Mouse (Mus musculus) liver, embryonic 12.5 days (tissue): ENCODE results near the gene Ubap2l. TPM values are rescaled to one million over a fixed set of nuclear protein-coding genes. Genes with fewer than 3 reads are reported as not detected.

Experiments
- ATAC-seq: fragments of 200-750 bp; cut with Nextera tagmentation; 2 replicates; pipeline ENCODE4 v1.8.0; 2017; ENCODE audit warnings: moderate number of reproducible peaks, mild to moderate bottlenecking, moderate library complexity
- H3K27ac ChIP-seq: fragments of 300-500 bp; sonication (generic); 2 replicates; pipeline ENCODE4 v1.5.1; 2016; ENCODE audit warnings: mild to moderate bottlenecking
- H3K27me3 ChIP-seq: fragments of 300-500 bp; sonication (generic); replicated peaks from 2 replicates; pipeline ENCODE4 v1.6.1; 2016; ENCODE audit warnings: mild to moderate bottlenecking, moderate library complexity
- H3K36me3 ChIP-seq: fragments of 300-500 bp; sonication (generic); 2 replicates; pipeline ENCODE4 v1.6.1; 2016; ENCODE audit warnings: mild to moderate bottlenecking, moderate library complexity
- H3K4me1 ChIP-seq: fragments of 300-500 bp; sonication (generic); 2 replicates; pipeline ENCODE4 v1.6.1; 2016
- H3K4me2 ChIP-seq: fragments of 300-500 bp; sonication (generic); 2 replicates; pipeline ENCODE4 v1.6.1; 2016; ENCODE audit warnings: mild to moderate bottlenecking, moderate library complexity
- H3K4me3 ChIP-seq: fragments of 300-500 bp; sonication (generic); 2 replicates; pipeline ENCODE4 v1.5.1; 2016; ENCODE audit warnings: mild to moderate bottlenecking, moderate library complexity
- H3K9ac ChIP-seq: fragments of 300-500 bp; sonication (generic); 2 replicates; pipeline ENCODE4 v1.6.1; 2016; ENCODE audit warnings: mild to moderate bottlenecking, moderate library complexity
- H3K9me3 ChIP-seq: fragments of 300-500 bp; sonication (generic); replicated peaks from 2 replicates; pipeline ENCODE4 v1.6.1; 2016; ENCODE audit warnings: mild to moderate bottlenecking, moderate library complexity
- WGBS: fragments of 180-500 bp; shearing (Covaris S2); methylation state at CpG from one replicate; pipeline ENCODE4 v1.1.7; 2016; ENCODE audit not compliant: insufficient replicate concordance; 5-methylcytosine and 5-hydroxymethylcytosine counted together
- polyA plus RNA-seq: library from polyadenylated mRNA; unstranded; fragments of >200 nt; fragmentation: Nextera tagmentation; extraction: Ambion mirVana; gene quantifications from 2 replicates; pipeline ENCODE4 v1.2.1, GENCODE M21; 2016

Gene Ubap2l
- polyA plus RNA-seq, 1 experiment from 2014 or later, result 111 TPM

DNA sequence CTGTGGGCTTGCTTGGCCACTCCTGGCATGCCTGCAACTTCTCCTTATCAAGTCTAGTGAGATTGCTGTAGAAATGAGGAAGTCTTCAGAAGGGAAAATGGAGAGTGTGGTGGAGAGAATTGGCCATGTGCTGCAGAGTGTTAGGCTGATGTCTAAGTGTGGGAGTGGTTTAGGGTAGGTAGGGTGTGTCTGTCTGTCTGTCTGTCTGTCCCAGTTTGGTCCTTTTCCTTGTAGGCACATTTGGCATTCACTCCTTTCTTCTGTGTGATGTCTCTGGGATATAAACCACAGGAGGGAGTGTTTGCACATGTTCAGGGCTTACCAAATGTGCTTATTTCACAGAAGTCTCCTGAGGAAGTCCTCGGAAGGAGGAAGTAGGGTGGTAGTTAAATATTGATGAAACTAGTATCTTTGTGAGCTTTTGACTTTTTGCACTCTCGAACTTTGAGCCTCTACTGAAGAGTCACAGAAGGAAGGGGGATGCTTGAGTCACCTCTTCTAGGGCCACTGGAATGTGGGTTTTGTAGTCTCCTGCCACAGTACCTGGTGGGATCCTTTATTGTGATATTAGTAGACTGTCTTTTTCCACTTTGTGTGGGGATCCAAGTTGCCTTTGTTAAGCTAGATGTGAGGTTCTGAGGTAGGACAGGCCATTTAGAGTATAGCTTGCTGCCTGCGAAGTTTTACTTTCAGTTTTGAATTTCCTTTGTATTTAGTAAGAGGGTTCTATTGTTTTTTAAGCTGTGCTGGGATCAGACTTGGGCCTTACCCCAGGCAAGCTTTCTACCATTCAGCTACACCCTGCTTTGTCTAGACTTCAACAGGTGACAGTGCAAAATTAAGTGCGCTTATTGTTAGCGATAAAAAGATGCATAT, 29.2 kb upstream of the Ubap2l start:
- Histone ChIP-seq H3K9ac (peak overlapping the region; percentile 49), H3K27me3 (no peaks in the 10 kb centered on the region), H3K27ac (peak overlapping the region; percentile 78), H3K4me1 (peaks cover 85% of the 10 kb centered on the region), H3K4me3 (peak overlapping the region; percentile 74), H3K4me2 (peak overlapping the region; percentile 94), H3K9me3 (no peaks in the 10 kb centered on the region), H3K36me3 (peaks cover 20% of the 10 kb centered on the region)
- ATAC-seq, result no peak
- WGBS, result 41% methylated on average over 5 of the region's 5 CpGs

DNA sequence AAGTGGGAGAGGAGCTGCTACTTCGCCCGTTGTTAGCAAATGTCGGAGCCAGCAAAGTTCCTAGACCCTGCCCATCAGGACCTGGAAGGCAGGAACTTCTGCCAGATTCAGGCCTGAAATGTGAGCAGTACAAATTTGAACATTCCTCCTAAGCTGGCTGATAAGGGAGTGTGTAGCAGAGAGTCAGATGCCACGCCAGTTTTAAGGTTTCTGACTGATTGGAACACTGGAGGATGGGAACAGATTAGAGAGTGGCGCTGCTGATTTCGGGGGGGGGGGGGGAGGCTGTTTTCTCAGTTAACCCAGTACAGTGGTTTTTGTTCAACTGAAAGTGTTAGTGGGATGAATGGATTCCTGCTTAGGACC, 28.1 kb upstream of the Ubap2l start:
- no peaks in the 10 kb centered on the region for H3K27me3 ChIP-seq
- peak overlapping the region; percentile 94 for H3K4me2 ChIP-seq
- H3K4me1 ChIP-seq, result peaks cover 76% of the 10 kb centered on the region
- H3K9me3 ChIP-seq, result no peaks in the 10 kb centered on the region
- H3K4me3 ChIP-seq, result peak overlapping the region; percentile 74
- peak overlapping the region; percentile 97 for H3K27ac ChIP-seq
- under 1% methylated on average over 6 of the region's 6 CpGs for WGBS
- peak overlapping the region; percentile 86 for H3K9ac ChIP-seq
- H3K36me3 ChIP-seq, result peaks cover 11% of the 10 kb centered on the region
- no peak; the same call in 1 of the 2 replicates for ATAC-seq

DNA sequence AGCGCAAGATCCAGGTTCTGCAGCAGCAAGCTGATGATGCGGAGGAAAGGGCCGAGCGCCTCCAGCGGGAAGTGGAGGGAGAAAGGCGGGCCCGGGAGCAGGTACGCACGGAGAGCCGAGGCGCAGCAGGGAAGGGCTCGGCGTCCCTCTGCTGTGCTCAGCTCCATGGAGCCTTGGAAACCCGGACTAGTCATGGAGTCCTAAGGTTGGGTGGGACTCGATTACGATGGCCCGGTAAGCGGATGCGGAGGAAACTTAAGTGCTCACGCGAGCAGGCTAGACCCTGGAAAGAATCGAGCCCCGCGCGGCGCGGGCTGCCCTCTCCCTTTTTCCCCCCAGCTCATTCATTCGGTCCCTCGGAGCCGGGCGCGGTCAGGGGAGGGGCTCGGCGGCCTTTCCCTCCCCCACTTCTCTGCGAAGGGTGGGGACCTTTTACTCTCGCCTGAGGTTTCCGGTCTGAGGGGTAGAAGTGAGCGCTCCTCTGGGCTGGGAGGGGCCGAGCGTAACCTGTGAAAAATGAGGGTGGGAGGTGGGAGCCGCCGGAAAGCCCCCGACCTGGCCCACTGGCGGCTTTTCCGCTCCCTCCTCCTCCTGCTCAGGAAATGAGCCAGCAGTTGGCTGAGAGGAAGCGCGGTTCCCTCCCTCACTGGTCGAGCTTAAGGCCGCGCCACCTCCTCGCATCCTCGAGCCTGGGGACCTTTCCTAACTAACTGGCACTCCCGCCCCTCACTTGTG, 27.5 kb upstream of the Ubap2l start:
- no peaks in the 10 kb centered on the region for H3K9me3 ChIP-seq
- H3K27me3 ChIP-seq, result no peaks in the 10 kb centered on the region
- peaks cover 11% of the 10 kb centered on the region for H3K36me3 ChIP-seq
- H3K27ac ChIP-seq, result peak overlapping the region; percentile 97
- under 1% methylated on average over 53 of the region's 53 CpGs for WGBS
- peak overlapping the region; percentile 74 for H3K4me3 ChIP-seq
- peak overlapping the region; percentile 86 for H3K9ac ChIP-seq
- H3K4me2 ChIP-seq, result peak overlapping the region; percentile 94
- peak; percentile 68 for ATAC-seq
- peaks cover 70% of the 10 kb centered on the region for H3K4me1 ChIP-seq

DNA sequence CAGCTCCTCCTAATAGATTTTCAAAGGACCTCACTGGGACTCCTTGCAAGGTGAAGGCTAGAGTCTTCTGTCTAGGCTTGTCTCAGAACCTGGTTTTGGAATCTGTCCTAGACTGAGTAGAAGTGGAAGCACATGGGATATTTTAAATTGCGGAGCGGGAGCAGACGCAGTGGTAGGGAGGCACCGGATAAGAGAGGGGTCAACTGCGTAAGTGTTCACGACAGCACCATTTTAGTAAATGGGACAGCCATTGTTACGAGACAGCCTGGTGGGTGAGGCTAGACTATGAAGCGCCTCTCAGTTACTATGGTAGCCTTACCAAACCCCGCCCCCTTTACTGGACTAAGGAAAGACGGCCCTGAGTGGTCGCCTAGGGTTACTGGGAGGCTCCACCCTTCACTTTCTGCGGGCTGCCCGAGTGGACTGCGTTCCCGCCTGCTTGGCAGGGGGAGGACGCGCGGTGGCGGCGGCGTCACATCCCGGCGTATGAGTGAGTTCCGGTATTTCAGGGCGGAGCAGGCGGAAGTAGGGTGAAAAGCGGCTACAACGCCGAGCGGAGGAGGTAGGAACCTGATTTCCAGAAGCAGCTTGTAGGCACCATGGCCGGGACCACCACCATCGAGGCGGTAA, 26.8 kb upstream of the Ubap2l start:
- H3K4me2 ChIP-seq, result peak overlapping the region; percentile 94
- peak; percentile 94 for ATAC-seq
- peak overlapping the region; percentile 97 for H3K27ac ChIP-seq
- H3K36me3 ChIP-seq, result peaks cover 8% of the 10 kb centered on the region
- H3K4me3 ChIP-seq, result peak overlapping the region; percentile 74
- H3K9ac ChIP-seq, result peak overlapping the region; percentile 86
- H3K4me1 ChIP-seq, result peaks cover 63% of the 10 kb centered on the region
- WGBS, result 2% methylated on average over 33 of the region's 33 CpGs
- no peaks in the 10 kb centered on the region for H3K27me3 ChIP-seq
- no peaks in the 10 kb centered on the region for H3K9me3 ChIP-seq

DNA sequence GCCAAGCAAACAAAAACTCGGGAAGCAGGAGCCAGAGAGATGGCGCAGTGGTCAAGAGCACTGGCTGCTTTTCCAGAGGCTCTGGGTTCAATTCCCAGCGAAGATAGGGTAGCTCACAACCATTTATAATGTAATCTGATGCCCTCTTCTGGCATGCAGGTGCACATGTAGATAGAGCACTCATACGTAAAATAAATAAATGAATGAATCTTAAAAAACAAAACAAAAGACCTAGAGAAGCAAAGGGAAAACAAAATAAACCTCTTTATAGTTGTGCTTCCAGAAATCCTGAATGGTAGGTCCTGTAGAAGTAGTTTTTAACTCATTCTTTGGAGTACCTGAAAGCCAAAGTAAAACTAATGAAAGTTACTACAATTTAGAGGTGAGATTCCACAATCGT, 25.8 kb upstream of the Ubap2l start:
- H3K27me3 ChIP-seq, result no peaks in the 10 kb centered on the region
- no peak overlapping the region for H3K9ac ChIP-seq
- H3K4me2 ChIP-seq, result peak overlapping the region; percentile 94; the same call in 1 of the 2 replicates
- no peak overlapping the region for H3K27ac ChIP-seq
- peaks cover 53% of the 10 kb centered on the region for H3K4me1 ChIP-seq
- ATAC-seq, result no peak
- peaks cover 7% of the 10 kb centered on the region for H3K36me3 ChIP-seq
- H3K9me3 ChIP-seq, result no peaks in the 10 kb centered on the region
- no peak overlapping the region for H3K4me3 ChIP-seq
- WGBS, result 43% methylated on average over 5 of the region's 5 CpGs

DNA sequence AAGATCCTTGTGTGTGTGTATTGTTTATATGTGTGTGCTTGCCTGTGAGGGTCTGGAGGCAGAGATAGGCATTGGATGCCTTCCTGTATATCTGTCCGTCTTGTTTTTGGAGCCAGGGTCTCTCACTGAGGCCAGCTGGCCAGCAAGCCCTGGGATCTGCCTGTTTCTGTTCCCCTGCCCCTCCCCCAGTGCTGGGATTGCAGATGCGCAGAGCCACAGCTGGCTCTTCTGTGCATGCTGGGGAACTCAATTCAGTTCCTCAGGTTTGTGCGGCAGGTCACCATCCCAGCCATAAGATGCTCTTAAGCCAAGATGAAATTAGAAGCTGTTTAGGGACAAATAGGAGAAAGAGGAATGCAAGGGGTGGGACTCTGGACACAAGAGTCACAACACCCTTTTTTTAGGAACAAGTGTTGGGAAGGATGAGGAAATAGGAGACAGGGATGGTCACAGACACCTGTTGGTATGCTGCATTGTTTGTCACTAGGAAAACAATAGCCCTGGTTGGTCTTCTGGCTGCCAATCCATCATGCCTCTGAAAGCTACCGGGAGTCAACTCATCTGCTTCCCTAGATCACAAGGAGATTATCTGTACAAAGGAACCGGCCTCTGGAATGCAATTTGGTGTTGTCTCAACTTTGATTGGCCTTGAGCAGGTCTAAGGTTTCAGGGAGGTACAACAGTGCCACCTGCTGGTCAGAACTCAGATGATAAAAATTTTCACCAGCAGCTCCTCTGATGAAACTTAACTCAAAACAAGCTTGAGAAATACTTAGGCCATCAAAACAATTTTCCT, 24.7 kb upstream of the Ubap2l start:
- no peak for ATAC-seq

DNA sequence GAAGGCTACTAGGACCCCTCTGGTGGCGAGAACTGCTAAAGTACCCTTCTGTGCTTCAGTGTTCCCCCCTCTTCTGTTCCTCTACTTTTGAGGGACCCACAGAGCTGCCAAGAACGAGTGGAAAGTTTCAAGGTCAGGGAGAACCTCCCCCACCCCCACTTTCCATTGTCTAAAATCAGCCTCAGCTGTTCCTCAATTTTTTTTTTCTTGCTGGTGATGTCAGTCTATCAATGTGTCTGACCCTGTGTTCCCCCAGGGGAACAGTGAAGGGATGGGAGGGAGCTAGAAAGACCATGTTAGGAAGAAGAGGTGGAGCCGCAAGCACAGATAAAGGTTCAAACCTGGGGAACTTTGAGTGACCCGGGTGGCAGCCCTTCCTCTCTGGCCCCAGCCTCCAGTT, 19.9 kb upstream of the Ubap2l start, which contains the start of gene Tpm3:
TSS of gene Tpm3 (plus strand) at position 356 of the 400 bp plus-strand sequence.
- Histone ChIP-seq H3K36me3 (no peaks in the 10 kb centered on the region), H3K27ac (no peak within 1 kb of the TSS), H3K27me3 (peaks cover 4% of the 10 kb centered on the region; the same call in 1 of the 2 replicates), H3K9me3 (no peaks in the 10 kb centered on the region), H3K9ac (no peak within 1 kb of the TSS), H3K4me3 (no peak within 1 kb of the TSS), H3K4me2 (no peak within 1 kb of the TSS), H3K4me1 (peaks cover 5% of the 10 kb centered on the region)
- ATAC-seq, result no peak
- 42% methylated on average over 4 of the region's 4 CpGs for WGBS

More for the DNA sequence above, 24.7 kb upstream of the Ubap2l start:
- peaks cover 4% of the 10 kb centered on the region; the same call in 1 of the 2 replicates for H3K27me3 ChIP-seq
- 0 out of 2 replicates have a peak, but pooled peaks cover 3% of the 10 kb centered on the region for H3K36me3 ChIP-seq
- H3K9ac ChIP-seq, result no peak overlapping the region
- peaks cover 42% of the 10 kb centered on the region for H3K4me1 ChIP-seq
- 20% methylated on average over 5 of the region's 5 CpGs for WGBS
- no peak overlapping the region for H3K27ac ChIP-seq
- H3K4me3 ChIP-seq, result no peak overlapping the region
- H3K4me2 ChIP-seq, result no peak overlapping the region
- no peaks in the 10 kb centered on the region for H3K9me3 ChIP-seq

DNA sequence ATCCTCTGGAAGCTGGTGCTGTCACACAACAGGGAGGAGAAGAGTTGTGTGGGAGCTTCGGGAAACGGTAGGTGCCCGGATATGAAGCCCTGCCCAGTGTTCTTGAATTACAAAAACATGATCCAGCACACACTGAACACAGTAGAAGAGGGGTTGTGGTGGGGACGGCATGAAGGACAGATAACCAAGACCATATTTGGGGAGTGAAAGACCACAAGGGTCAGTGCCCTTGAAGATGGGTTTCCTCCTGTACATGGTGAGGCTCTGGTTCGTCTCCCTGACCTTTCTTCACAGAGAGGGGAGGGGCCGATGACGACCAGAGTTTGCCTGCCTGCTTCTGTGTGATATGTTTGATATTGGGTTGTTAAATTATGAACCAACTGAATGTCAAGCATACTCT, 17.3 kb upstream of the Ubap2l start:
- H3K27ac ChIP-seq, result no peak overlapping the region
- WGBS, result 49% methylated on average over 7 of the region's 7 CpGs
- no peaks in the 10 kb centered on the region; the same call in 1 of the 2 replicates for H3K4me1 ChIP-seq
- no peaks in the 10 kb centered on the region for H3K9me3 ChIP-seq
- no peak overlapping the region for H3K9ac ChIP-seq
- no peak overlapping the region for H3K4me2 ChIP-seq
- no peak for ATAC-seq
- peaks cover 19% of the 10 kb centered on the region; the same call in 1 of the 2 replicates for H3K36me3 ChIP-seq
- H3K27me3 ChIP-seq, result peaks cover 4% of the 10 kb centered on the region; the same call in 1 of the 2 replicates
- no peak overlapping the region for H3K4me3 ChIP-seq

DNA sequence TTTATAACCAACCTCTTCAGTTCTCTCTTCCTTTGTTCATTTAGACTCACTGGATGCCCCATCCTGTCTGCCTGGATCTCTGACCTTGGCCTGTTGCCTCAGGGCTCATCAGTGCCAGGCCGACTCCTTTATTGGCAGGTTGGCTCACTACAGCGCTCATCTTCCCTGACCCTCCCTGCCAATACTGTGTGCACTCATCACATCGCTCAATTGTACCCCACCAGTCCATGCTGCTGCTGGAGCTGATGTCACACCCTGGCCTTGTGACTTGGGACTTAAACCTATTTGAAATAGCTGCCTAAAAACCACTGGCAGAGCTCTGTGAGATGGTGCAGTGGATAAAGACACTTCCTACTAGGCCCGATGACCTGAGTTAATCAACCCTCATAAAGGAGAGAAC, 15.4 kb upstream of the Ubap2l start:
- no peak overlapping the region for H3K4me2 ChIP-seq
- 79% methylated on average over 4 of the region's 4 CpGs for WGBS
- H3K4me3 ChIP-seq, result no peak overlapping the region
- H3K27ac ChIP-seq, result no peak overlapping the region
- peaks cover 31% of the 10 kb centered on the region for H3K36me3 ChIP-seq
- H3K27me3 ChIP-seq, result peaks cover 4% of the 10 kb centered on the region; the same call in 1 of the 2 replicates
- no peaks in the 10 kb centered on the region; the same call in 1 of the 2 replicates for H3K4me1 ChIP-seq
- ATAC-seq, result no peak
- no peak overlapping the region for H3K9ac ChIP-seq
- H3K9me3 ChIP-seq, result no peaks in the 10 kb centered on the region

DNA sequence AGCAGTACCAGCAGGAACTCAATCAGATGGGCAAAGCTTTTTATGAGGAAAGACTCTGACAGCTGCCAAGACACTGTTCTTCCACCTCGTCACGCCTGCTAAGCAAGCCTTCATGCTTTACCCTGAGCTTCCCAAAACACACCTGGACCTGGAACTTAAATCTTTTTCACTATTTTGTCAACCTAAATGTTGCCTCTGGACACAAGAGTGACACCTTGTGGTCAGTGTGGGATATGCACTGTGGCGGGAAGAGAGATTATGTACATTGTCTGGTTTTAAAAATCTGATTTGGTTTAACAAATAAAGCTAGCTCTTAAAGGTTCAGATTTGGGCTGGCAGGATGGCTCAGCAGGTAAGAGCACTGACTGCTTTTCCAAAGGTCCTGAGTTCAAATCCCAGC, 13.1 kb upstream of the Ubap2l start:
- Histone ChIP-seq H3K9me3 (no peaks in the 10 kb centered on the region), H3K4me3 (no peak overlapping the region), H3K27ac (no peak overlapping the region), H3K9ac (no peak overlapping the region), H3K4me2 (no peak overlapping the region), H3K36me3 (peaks cover 54% of the 10 kb centered on the region), H3K27me3 (no peaks in the 10 kb centered on the region), H3K4me1 (no peaks in the 10 kb centered on the region; the same call in 1 of the 2 replicates)
- ATAC-seq, result no peak
- WGBS, result 49% methylated on average over 3 of the region's 3 CpGs

DNA sequence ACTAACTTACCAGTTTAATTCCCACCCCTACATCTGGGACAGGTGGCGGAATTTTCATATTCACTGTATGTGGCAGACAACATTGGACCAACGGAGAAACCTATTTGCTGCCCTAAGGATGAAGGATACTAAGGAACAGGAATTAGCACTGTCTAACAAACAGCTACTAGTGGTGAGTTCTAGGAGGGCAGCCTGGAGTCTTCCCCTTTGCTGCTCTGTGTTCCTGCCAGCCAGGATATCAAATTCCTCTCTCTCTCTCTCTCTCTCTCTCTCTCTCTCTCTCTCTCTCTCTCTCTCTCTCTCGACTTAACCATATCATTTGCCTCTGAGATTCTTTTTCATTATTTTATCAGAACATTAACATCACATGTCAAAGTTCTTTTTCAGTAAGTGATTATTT, 12.0 kb upstream of the Ubap2l start:
- Histone ChIP-seq H3K4me2 (no peak overlapping the region), H3K9ac (no peak overlapping the region), H3K27me3 (no peaks in the 10 kb centered on the region), H3K4me3 (no peak overlapping the region), H3K9me3 (no peaks in the 10 kb centered on the region), H3K36me3 (peaks cover 64% of the 10 kb centered on the region), H3K4me1 (no peaks in the 10 kb centered on the region), H3K27ac (no peak overlapping the region)
- ATAC-seq, result no peak; the same call in 1 of the 2 replicates
- 65% methylated on average over 3 of the region's 3 CpGs for WGBS
